Mouse (Mus musculus) cortical plate, adult 2 months (tissue): ENCODE results near the gene Lrrc74b.

Source experiments
- CTCF ChIP-seq: fragments of 200-500 bp; IDR thresholded peaks from 2 replicates; pipeline ENCODE4 v1.5.1; 2011; ENCODE audit warnings: mild to moderate bottlenecking, control low read depth, low read length; ENCODE audit not compliant: insufficient read depth; ENCODE audit errors: extremely low read depth
- POLR2A ChIP-seq: fragments of 200-500 bp; IDR thresholded peaks from 2 replicates; pipeline ENCODE4 v1.6.1; 2011; ENCODE audit warnings: mild to moderate bottlenecking, low read length, control low read depth; ENCODE audit not compliant: insufficient read depth; ENCODE audit errors: extremely low read depth

- TF ChIP-seq CTCF (no peak), POLR2A (no peak)
These were observed 35.5 kb downstream of the Lrrc74b start for GRCm38 (mm10) chr16:17525524-17525923.
